Mouse (Mus musculus) embryonic fibroblast, embryonic 13.5 days (primary cell): ENCODE measurements at regions not wholly inside any gene's neighbourhood (a gene's known extent, or its start where the extent isn't known, plus 50 kb on each side); places are given as distances from the start of the nearest gene placed in this dataset.
"Not testable (repeated sequence)": the region's sequence is repeated elsewhere in the genome, so short reads cannot be mapped to it uniquely, and the experiment has no call there.

ENCODE experiments used
- H3K27ac ChIP-seq: 2 replicates; pipeline ENCODE4 v1.5.1; 2012; ENCODE audit warnings: low read length, control low read depth, inconsistent platforms; ENCODE audit not compliant: insufficient read depth
- H3K4me1 ChIP-seq: 2 replicates; pipeline ENCODE4 v1.6.1; 2011; ENCODE audit warnings: low read length; ENCODE audit not compliant: control insufficient read depth, insufficient read depth
- H3K4me3 ChIP-seq: 2 replicates; pipeline ENCODE4 v1.5.1; 2011; ENCODE audit warnings: mild to moderate bottlenecking, control low read depth, low read length; ENCODE audit not compliant: insufficient read depth
- CTCF ChIP-seq: IDR thresholded peaks from 2 replicates; pipeline ENCODE4 v1.5.1; 2011; ENCODE audit warnings: mild to moderate bottlenecking, control low read depth, low read length, moderate library complexity, borderline replicate concordance; ENCODE audit not compliant: insufficient read depth
- POLR2A ChIP-seq: IDR thresholded peaks from 2 replicates; pipeline ENCODE4 v1.6.1; 2011; ENCODE audit warnings: low read depth, mild to moderate bottlenecking, control low read depth, low read length, moderate library complexity

DNA sequence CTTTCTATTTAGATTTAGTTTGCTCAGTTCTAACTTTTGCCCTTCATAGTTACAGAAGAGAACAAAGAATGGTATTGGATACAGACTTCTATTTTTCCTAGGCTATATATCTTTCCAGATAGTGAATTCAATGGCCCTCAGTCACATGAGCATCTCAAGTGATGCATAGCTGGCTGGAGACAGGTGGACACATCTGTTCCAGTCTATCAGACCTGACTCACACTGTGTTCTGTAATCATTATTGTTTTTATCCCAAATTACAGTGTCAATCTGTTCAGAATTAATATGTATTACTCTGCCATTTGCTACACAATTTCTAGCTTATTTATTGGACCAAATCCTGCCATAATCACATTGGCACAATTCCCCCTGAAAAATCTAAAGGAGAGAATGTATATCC is 298.0 kb upstream of the Foxg1 start:
- H3K4me3 ChIP-seq: no peak overlapping the region
- TF ChIP-seq CTCF (no peak), POLR2A (no peak)
- no peaks in the 10 kb centered on the region for H3K4me1 ChIP-seq
- H3K27ac ChIP-seq: no peak overlapping the region

- Histone ChIP-seq H3K4me1 (no peaks in the 10 kb centered on the region), H3K4me3 (no peak overlapping the region), H3K27ac (no peak overlapping the region)
- TF ChIP-seq CTCF (no peak), POLR2A (no peak)
These were observed 296.4 kb upstream of the Foxg1 start for GRCm38 (mm10) chr12:49086076-49086475.

DNA sequence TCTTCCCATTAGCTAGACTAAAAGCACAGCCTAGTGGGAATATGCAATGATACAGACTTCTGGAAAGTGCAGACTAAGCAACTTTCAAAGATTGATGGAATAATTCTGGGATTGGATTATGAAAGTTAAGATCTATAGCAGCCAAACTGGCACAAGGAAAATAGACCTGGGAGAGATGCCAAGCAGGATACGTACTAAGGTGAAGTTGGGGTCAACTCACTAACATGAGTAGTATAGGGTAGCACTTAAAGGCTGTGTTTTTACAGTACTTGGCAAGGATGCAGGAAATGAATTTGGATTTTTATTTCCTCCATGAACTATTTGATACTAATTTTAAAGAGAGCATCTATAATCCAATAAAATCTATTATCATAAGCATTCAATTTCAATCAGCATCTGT is 292.3 kb upstream of the Foxg1 start:
- H3K27ac ChIP-seq: no peak overlapping the region
- H3K4me1 ChIP-seq: no peaks in the 10 kb centered on the region
- H3K4me3 ChIP-seq: no peak overlapping the region
- TF ChIP-seq CTCF: no peak
- no peak for TF ChIP-seq POLR2A

GRCm38 (mm10) chr12:49105931-49106330 is 276.5 kb upstream of the Foxg1 start:
- Histone ChIP-seq H3K27ac (no peak overlapping the region), H3K4me3 (no peak overlapping the region), H3K4me1 (no peaks in the 10 kb centered on the region)
- TF ChIP-seq POLR2A: no peak
- no peak for TF ChIP-seq CTCF

DNA sequence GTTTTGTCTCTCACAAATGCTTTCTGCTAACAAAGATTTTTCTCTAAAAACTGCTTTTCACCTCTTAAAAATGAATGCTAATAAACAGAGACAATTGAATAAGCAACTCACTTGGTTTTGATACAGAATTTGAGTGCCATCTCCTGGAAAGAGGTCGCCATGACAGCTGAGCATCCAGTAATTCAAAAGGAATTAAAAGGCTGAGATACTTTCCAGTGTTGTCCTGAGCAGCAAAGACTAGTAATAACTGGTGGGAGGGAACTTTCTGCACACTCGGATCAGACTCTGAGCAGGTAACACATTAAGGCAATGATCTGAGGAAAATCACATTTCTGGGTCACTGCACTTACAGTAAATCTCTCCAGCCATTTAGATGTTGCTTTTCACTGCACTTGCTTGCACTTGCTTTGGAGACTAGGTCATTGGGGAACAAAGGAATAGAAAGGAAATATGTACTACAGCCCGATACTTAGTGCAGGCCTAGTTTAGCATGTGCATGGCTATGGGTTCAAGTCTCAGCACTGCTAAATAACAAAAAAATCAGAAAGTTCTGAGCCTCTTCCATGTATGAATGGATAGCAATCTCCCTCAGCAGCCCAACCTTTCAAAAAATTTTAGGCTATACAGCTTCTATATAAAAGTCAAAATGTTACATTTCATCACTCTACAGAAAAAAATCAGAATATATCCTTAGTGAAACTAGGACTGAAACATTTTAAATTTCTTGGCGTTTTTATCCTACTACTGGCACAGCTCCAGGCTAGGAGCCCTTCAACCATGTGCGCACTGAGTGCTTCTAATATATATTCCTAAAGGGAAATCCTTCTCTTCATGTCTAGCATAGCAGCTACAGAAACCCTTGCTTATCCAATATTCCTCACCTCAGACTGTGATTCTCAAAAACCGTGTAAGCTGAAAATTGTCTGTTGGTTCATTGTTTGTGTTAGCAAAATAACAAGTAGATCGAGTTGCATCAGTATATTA is 275.8 kb upstream of the Foxg1 start:
- Histone ChIP-seq H3K27ac (no peak overlapping the region), H3K4me3 (no peak overlapping the region), H3K4me1 (no peaks in the 10 kb centered on the region)
- no peak for TF ChIP-seq CTCF
- no peak for TF ChIP-seq POLR2A

GRCm38 (mm10) chr12:49107415-49108148 is 274.9 kb upstream of the Foxg1 start:
- Histone ChIP-seq H3K4me3 (no peak overlapping the region), H3K4me1 (no peaks in the 10 kb centered on the region), H3K27ac (no peak overlapping the region)
- no peak for TF ChIP-seq CTCF
- TF ChIP-seq POLR2A: no peak

DNA sequence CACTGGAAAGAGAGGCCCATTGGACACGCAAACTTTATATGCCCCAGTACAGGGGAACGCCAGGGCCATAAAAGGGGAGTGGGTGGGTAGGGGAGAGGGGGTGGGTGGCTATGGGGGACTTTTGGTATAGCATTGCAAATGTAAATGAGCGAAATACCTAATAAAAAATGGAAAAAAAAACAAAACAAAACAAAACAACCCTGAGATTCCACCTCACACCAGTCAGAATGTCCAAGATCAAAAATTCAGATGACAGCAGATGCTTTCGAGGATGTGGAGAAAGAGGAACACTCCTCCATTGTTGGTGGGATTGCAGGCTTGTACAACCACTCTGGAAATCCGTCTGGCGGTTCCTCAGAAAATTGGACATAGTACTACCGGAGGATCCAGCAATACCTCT is 251.4 kb upstream of the Foxg1 start:
- not testable (repeated sequence) for H3K4me1 ChIP-seq, H3K4me3 ChIP-seq, H3K27ac ChIP-seq

GRCm38 (mm10) chr12:49170097-49170496 is 212.4 kb upstream of the Foxg1 start:
- Histone ChIP-seq H3K27ac (no peak overlapping the region), H3K4me3 (no peak overlapping the region), H3K4me1 (no peaks in the 10 kb centered on the region)
- TF ChIP-seq CTCF (peak; percentile 28; the same call in 1 of the 2 replicates), POLR2A (no peak)

GRCm38 (mm10) chr12:49171014-49171677 is 211.3 kb upstream of the Foxg1 start:
- Histone ChIP-seq H3K27ac (no peak overlapping the region), H3K4me1 (no peaks in the 10 kb centered on the region), H3K4me3 (no peak overlapping the region)
- TF ChIP-seq POLR2A (no peak), CTCF (no peak)
